Mouse (Mus musculus): ENCODE measurements around the gene Kcnj14. TPM values are rescaled to one million over a fixed set of nuclear protein-coding genes. Genes with fewer than 3 reads are reported as not detected.

Gene Kcnj14
- 0.85 and 1.1 TPM in 2 replicates for polyA plus RNA-seq (2015; fragmentation: Nextera tagmentation; extraction: Ambion mirVana)

DNA sequence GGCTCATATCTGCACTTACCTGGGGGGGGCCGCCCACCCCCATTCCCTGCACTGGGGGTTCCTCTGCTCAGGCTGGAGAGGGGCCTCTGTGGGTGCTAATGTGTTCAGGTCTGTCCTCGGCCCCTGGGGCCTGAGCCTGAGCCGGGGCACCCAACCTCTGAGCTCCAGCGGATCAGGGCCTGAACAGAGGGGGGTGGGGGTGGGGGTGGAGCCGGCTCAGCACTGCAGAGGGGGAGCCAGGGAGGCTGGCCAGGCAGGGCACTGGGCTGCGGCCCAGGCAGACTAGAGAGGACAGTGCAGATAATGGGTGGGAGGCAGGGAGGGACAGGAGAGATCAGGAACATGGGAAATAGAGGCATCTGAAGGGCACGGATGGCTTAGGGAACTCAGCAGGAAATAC is at the start of gene Kcnj14:
Gene Kcnj14, minus strand, starts transcription at position 185 of the 400 bp plus-strand sequence.
- H3K27ac ChIP-seq (ENCODE audit: low read length), result no peak within 1 kb of the TSS
- H3K36me3 ChIP-seq (ENCODE audit: control insufficient read depth, insufficient read depth), result peaks cover 16% of the 10 kb centered on the region
- WGBS, result 68% methylated on average over 7 of the region's 7 CpGs

DNA sequence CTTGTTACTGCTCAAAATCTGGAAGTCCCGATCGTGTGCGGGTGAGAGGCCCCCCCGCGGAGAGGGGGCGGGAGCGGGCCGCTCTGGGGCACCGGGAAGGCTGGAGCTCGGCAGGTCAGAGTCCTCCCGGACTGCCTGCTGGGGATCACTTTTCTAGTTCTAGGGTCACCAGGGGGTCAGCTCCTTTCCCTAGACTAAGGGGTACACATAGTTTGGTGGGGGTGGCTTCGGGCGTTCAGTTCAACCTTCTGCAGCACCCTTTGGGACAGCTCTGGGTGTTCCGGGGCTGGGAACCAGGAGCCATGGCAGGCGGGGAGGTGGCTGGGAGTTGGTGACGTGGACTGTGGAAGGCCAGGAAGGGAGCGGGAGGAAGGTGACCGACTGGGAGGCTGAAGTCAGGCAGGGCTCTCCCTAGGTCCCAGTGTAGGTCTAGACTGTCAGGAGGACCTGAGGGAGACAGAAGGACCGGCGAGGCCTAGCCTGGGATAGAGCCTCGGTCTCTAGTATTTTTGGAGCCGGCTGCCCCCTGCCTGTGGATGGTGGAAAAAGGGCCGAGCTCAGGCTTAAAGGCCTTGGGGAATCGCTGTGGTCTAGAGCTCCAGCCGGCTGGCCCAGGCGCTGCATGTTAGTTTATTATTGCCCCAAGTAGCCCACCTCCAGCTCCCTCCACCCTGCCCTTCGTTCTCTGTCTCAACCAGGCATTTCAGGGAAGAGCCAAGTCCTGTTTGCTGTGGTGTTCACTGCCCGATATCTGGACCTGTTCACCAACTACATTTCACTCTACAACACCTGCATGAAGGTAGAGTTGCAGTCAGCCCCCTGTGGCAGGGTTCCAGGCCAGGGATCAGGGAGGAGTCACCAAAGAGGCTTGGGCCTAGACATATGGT is 48.7 kb upstream of the Kcnj14 start:
- WGBS, result 3% methylated on average over 28 of the region's 28 CpGs
- Histone ChIP-seq H3K4me3 (replicated peaks; ENCODE audit: low read length) (peak overlapping the region; percentile 66), H3K4me1 (replicated peaks; ENCODE audit: control insufficient read depth, insufficient read depth, low read length) (peaks cover 41% of the 10 kb centered on the region), H3K27me3 (replicated peaks; ENCODE audit: control insufficient read depth, insufficient read depth, low read length) (peaks cover 5% of the 10 kb centered on the region; the same call in 1 of the 2 replicates), H3K4me2 (ENCODE audit: low read length) (peak overlapping the region; percentile 60), H3K9ac (replicated peaks; ENCODE audit: low read depth, low read length) (peak overlapping the region; percentile 96), H3K36me3 (ENCODE audit: control insufficient read depth, insufficient read depth) (peaks cover 11% of the 10 kb centered on the region), H3K27ac (ENCODE audit: low read length) (peak overlapping the region; percentile 82), H3K9me3 (ENCODE audit: control insufficient read depth, low read length) (no peaks in the 10 kb centered on the region)
- ATAC-seq, result peak; percentile 35

More for the DNA sequence above, at the start of gene Kcnj14:
- H3K9ac ChIP-seq (replicated peaks; ENCODE audit: low read depth, low read length), result no peak within 1 kb of the TSS
- no peak for ATAC-seq
- no peaks in the 10 kb centered on the region for H3K9me3 ChIP-seq (ENCODE audit: control insufficient read depth, low read length)
- no peak within 1 kb of the TSS for H3K4me3 ChIP-seq (replicated peaks; ENCODE audit: low read length)
- H3K4me2 ChIP-seq (ENCODE audit: low read length), result no peak within 1 kb of the TSS
- peaks cover 2% of the 10 kb centered on the region for H3K4me1 ChIP-seq (replicated peaks; ENCODE audit: control insufficient read depth, insufficient read depth, low read length)
- no peaks in the 10 kb centered on the region for H3K27me3 ChIP-seq (replicated peaks; ENCODE audit: control insufficient read depth, insufficient read depth, low read length)

DNA sequence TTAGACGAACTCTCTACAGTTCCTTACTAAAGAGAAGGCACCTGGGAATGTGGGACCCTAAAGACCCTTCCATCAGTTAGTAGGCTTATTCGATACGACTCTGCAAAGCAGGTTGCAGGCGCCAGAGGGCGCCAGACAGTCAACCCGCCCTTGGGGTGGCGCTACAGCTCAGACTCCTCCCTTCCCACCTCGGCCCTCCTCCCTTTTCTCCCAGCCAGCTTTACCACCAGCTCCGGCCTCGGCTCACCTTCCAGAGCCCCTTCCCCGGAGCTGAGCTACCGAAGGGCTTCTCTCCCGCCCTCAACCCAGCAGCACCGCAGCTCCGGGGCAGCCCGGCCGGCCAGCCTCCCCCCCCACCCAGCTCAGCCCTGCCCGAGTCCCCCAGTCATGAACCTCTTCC is 48.0 kb upstream of the Kcnj14 start, which contains the start of gene Kdelr1:
Gene Kdelr1, plus strand, starts transcription at position 149 of the 400 bp plus-strand sequence.
- peak within 1 kb of the TSS; percentile 60 for H3K4me2 ChIP-seq (ENCODE audit: low read length)
- H3K27me3 ChIP-seq (replicated peaks; ENCODE audit: control insufficient read depth, insufficient read depth, low read length), result peaks cover 5% of the 10 kb centered on the region; the same call in 1 of the 2 replicates
- H3K36me3 ChIP-seq (ENCODE audit: control insufficient read depth, insufficient read depth), result peaks cover 7% of the 10 kb centered on the region
- H3K9ac ChIP-seq (replicated peaks; ENCODE audit: low read depth, low read length), result peak within 1 kb of the TSS; percentile 96
- peaks cover 48% of the 10 kb centered on the region for H3K4me1 ChIP-seq (replicated peaks; ENCODE audit: control insufficient read depth, insufficient read depth, low read length)
- peak within 1 kb of the TSS; percentile 82 for H3K27ac ChIP-seq (ENCODE audit: low read length)
- no peaks in the 10 kb centered on the region for H3K9me3 ChIP-seq (ENCODE audit: control insufficient read depth, low read length)
- H3K4me3 ChIP-seq (replicated peaks; ENCODE audit: low read length), result peak within 1 kb of the TSS; percentile 66
- under 1% methylated on average over 18 of the region's 18 CpGs for WGBS
- ATAC-seq, result peak; percentile 77

DNA sequence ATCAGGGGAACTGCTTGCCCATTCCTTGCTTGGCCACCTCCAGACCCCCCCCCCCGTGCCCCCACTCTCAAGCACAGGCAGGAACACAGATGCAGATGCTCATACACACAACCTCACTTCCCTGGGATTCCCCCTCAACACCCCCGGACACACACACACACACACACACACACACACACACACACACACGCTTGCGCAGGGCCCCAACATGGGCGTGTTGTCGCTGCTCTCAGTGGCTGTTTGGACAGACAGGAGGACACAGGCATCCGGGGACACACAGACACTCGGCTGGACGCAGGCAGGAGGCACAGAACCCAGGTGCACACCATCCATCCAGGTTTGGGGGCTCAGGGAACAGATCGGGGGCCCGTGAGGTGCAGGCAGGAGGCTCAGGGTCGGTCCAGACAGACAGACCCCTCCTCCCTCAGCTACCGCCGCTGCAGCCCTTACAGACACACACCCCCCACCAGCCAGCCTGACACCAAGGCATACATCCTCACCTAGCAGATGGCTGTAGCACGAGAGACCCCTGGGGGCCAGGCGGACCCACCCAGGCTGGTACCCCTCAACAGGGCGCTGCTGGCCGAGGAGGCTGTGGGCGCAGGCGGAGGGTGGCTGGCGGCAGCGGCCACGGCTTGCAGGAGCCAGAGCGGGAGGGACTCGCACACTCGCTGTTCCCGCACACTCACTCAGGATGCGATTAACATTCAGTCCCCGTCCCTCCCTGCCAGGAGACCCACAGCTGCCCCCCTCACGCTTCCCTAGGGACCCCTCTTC is 45.9 kb upstream of the Kcnj14 start:
- no peak for ATAC-seq
- Histone ChIP-seq H3K27me3 (replicated peaks; ENCODE audit: control insufficient read depth, insufficient read depth, low read length) (peaks cover 5% of the 10 kb centered on the region; the same call in 1 of the 2 replicates), H3K36me3 (ENCODE audit: control insufficient read depth, insufficient read depth) (no peaks in the 10 kb centered on the region)

DNA sequence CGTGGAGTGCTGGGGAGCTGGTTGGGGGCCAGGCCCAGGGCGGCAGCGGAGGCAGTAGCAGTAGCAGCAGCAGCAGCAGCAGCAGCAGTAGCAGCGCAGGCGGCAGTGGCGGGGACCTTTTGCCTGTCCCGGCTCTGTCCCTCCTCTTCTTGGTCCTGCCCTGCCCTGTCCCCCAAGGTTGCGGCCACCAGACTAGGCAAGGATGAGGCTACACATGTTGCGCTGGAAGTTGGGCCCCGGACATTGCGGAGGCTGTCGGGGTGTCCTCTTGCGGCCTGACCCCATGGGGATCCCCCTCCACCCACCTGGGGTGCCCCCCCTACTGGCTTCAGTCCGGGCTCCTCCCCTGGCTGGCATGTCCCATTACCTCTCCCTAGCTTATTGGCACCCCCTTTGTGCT is 45.2 kb upstream of the Kcnj14 start:
- peak overlapping the region; percentile 57 for H3K4me2 ChIP-seq (ENCODE audit: low read length)
- no peaks in the 10 kb centered on the region for H3K36me3 ChIP-seq (ENCODE audit: control insufficient read depth, insufficient read depth)
- no peak overlapping the region for H3K27ac ChIP-seq (ENCODE audit: low read length)
- peak overlapping the region; percentile 24; the same call in 1 of the 2 replicates for H3K9ac ChIP-seq (replicated peaks; ENCODE audit: low read depth, low read length)
- peaks cover 58% of the 10 kb centered on the region for H3K4me1 ChIP-seq (replicated peaks; ENCODE audit: control insufficient read depth, insufficient read depth, low read length)
- 2% methylated on average over 13 of the region's 14 CpGs for WGBS
- H3K27me3 ChIP-seq (replicated peaks; ENCODE audit: control insufficient read depth, insufficient read depth, low read length), result peaks cover 5% of the 10 kb centered on the region; the same call in 1 of the 2 replicates
- ATAC-seq, result no peak
- no peaks in the 10 kb centered on the region for H3K9me3 ChIP-seq (ENCODE audit: control insufficient read depth, low read length)
- H3K4me3 ChIP-seq (replicated peaks; ENCODE audit: low read length), result peak overlapping the region; percentile 38

More for the DNA sequence above, 45.9 kb upstream of the Kcnj14 start:
- under 1% methylated on average over 28 of the region's 30 CpGs for WGBS
- H3K27ac ChIP-seq (ENCODE audit: low read length), result no peak overlapping the region
- H3K4me2 ChIP-seq (ENCODE audit: low read length), result peak overlapping the region; percentile 57
- H3K4me3 ChIP-seq (replicated peaks; ENCODE audit: low read length), result peak overlapping the region; percentile 38
- H3K9ac ChIP-seq (replicated peaks; ENCODE audit: low read depth, low read length), result peak overlapping the region; percentile 62
- peaks cover 61% of the 10 kb centered on the region for H3K4me1 ChIP-seq (replicated peaks; ENCODE audit: control insufficient read depth, insufficient read depth, low read length)
- no peaks in the 10 kb centered on the region for H3K9me3 ChIP-seq (ENCODE audit: control insufficient read depth, low read length)

DNA sequence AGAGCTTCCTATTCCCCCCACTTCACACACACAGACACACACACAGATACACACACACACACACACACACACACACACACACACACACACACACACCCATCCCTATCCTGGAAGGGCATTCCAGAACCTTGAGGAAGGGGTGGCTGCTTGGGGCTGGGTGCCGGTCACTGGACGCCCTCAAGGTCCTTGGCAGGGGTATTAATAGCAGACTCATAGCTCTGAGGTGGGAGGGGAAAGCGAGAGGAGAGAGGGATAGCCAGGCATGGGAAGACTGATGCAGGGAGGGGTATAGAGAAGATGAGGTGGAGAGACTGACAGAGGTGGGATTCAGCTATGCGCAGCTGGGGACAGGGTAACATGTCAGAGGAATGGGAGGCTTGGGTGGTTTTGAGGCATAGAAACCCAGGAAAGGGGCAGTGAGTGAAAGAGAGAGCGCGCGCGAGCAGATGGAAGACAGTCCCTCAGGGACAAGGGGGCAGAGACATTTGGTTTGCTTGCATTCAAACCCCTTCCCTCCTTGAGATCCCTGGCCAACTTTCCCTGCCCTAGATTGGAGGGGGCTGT is 44.6 kb upstream of the Kcnj14 start:
- Histone ChIP-seq H3K36me3 (ENCODE audit: control insufficient read depth, insufficient read depth) (no peaks in the 10 kb centered on the region), H3K27me3 (replicated peaks; ENCODE audit: control insufficient read depth, insufficient read depth, low read length) (peaks cover 5% of the 10 kb centered on the region; the same call in 1 of the 2 replicates), H3K4me1 (replicated peaks; ENCODE audit: control insufficient read depth, insufficient read depth, low read length) (peaks cover 52% of the 10 kb centered on the region), H3K9ac (replicated peaks; ENCODE audit: low read depth, low read length) (0 out of 2 replicates have a peak overlapping the region, but pooled peaks have one; percentile 22), H3K4me3 (replicated peaks; ENCODE audit: low read length) (peak overlapping the region; percentile 38), H3K27ac (ENCODE audit: low read length) (no peak overlapping the region), H3K4me2 (ENCODE audit: low read length) (peak overlapping the region; percentile 57), H3K9me3 (ENCODE audit: control insufficient read depth, low read length) (no peaks in the 10 kb centered on the region)
- no peak for ATAC-seq
- WGBS, result 24% methylated on average over 8 of the region's 8 CpGs

DNA sequence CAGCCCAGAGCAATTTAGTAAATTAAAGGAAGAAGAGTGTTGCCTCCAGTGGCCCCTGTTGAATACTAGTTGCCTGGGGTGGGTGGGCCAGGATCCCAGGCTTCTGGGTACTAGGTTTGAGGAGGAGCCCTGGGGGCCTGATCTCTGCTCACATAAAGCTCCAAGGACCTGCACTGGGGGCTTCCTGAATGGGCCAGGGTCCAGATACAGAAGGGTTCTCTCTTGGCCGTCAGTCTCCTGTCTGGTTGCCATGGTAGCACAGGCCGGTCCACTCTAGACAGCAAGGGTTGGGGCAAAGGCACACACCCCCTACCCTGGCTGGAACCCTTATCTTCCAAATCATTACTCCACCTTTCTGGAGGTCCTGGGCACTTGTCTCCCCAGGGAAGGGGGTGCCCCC is 43.3 kb upstream of the Kcnj14 start:
- H3K9ac ChIP-seq (replicated peaks; ENCODE audit: low read depth, low read length), result no peak overlapping the region
- ATAC-seq, result no peak
- no peaks in the 10 kb centered on the region for H3K9me3 ChIP-seq (ENCODE audit: control insufficient read depth, low read length)
- peak overlapping the region; percentile 70 for H3K4me2 ChIP-seq (ENCODE audit: low read length)
- no peak overlapping the region for H3K27ac ChIP-seq (ENCODE audit: low read length)
- no peaks in the 10 kb centered on the region for H3K36me3 ChIP-seq (ENCODE audit: control insufficient read depth, insufficient read depth)
- WGBS, result 11% methylated on average over 2 of the region's 2 CpGs
- H3K27me3 ChIP-seq (replicated peaks; ENCODE audit: control insufficient read depth, insufficient read depth, low read length), result peaks cover 5% of the 10 kb centered on the region; the same call in 1 of the 2 replicates
- H3K4me3 ChIP-seq (replicated peaks; ENCODE audit: low read length), result no peak overlapping the region
- H3K4me1 ChIP-seq (replicated peaks; ENCODE audit: control insufficient read depth, insufficient read depth, low read length), result peaks cover 42% of the 10 kb centered on the region

DNA sequence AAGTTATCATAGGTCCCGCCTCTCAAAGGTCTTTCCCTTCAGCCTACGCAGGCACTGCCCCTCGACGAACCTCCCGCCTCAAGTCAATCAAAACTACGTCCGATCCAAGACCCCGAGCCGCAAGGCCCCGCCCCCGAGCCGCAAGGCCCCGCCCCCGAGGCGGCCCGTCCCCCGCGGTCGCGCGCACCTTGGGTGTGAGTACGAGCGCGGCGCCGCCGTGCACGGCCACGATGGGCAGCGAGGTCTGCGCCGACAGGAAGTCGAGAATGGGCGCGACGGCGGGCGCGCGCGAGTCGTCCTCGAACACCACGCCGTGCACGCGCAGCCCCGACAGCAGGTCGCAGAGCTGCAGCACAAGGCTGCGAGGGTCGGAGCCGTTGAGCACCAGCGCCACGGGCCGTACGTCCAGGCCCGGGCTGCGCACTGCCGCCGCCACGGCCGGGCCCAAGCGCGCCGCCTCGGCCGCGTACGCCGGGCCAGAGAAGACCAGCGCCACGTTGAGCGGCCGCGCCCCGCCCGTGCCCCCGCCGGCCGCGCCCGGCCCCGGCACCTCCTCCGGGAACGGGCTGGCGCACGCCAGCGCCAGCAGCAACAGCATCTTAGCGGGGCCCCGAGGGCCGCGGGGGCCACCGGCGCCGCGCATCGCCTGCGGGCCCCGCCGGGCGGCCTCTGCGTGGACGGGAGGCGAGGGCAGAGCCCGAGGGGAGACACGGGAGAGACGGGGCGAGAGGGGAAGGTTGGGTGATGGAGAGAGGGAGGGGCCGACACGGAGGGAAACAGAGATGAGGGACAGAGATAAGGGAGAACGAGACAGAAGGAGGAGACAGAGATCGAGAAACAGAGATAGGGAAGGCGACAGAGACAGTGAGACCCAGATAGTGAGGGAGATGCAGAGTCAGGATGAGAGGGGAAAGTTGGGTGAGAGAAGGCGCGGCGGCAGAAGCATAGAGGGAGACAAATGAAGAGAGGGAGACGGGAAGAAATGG is 41.6 kb upstream of the Kcnj14 start:
- peak; percentile 58 for ATAC-seq
- Histone ChIP-seq H3K27me3 (replicated peaks; ENCODE audit: control insufficient read depth, insufficient read depth, low read length) (peaks cover under 1% of the 10 kb centered on the region; the same call in 1 of the 2 replicates), H3K4me2 (ENCODE audit: low read length) (peak overlapping the region; percentile 70), H3K9me3 (ENCODE audit: control insufficient read depth, low read length) (no peaks in the 10 kb centered on the region), H3K9ac (replicated peaks; ENCODE audit: low read depth, low read length) (peak overlapping the region; percentile 85), H3K36me3 (ENCODE audit: control insufficient read depth, insufficient read depth) (no peaks in the 10 kb centered on the region), H3K4me3 (replicated peaks; ENCODE audit: low read length) (peak overlapping the region; percentile 68), H3K27ac (ENCODE audit: low read length) (peak overlapping the region; percentile 55; the same call in 1 of the 2 replicates), H3K4me1 (replicated peaks; ENCODE audit: control insufficient read depth, insufficient read depth, low read length) (peaks cover 42% of the 10 kb centered on the region)
- under 1% methylated on average over 116 of the region's 117 CpGs for WGBS
